Mouse (Mus musculus): ENCODE measurements around the gene Col18a1. TPM values are rescaled to one million over a fixed set of nuclear protein-coding genes. Genes with fewer than 3 reads are reported as not detected.

The Col18a1 gene
- total RNA-seq, 2 experiments from 2014 or later: 20.2 to 24.5 TPM

DNA sequence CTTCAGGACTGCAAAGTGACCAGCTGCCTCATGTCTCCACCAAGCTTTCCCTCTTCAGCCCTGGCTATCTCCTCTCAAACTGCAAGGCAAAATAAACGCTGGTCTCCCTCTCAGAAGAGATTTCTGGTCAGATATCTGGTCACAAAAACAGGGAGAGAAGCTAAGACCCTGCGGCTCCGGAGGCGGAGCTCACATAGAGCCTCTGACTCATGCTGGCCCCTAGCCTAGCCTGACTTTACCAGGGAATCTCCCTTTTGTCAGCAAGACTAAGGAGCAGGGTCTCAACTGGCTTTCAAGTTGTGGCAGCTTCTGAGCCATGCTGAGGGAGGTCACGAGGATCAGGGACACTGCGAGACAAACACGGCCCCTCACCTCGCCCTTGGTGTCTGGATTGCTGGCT is 77.0 kb downstream of the Col18a1 start:
- intact Hi-C loops (cut with DNase I; ENCODE audit: low total_unique reads): no loop called here
- peak; percentile 67 for DNase-seq

DNA sequence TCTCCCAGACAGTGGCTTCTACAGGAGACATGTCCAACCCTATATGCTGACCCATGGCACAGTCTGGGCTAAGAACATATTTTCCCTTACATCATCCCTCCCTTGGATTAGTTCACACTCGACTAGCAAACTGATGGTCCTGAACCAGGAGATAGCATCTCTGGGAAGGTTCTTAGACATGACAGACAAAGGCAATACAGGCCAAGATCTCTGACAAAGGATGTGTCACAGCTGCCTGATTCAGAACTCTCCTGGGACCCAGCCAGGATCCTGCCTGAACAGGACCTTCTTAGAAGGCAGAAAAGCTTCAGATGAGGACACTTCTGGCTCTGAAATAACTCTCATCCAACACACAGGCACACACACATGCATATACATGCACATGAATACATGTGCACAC is 81.8 kb downstream of the Col18a1 start:
- intact Hi-C loops (cut with DNase I; ENCODE audit: low total_unique reads): loop anchor here (5.0 kb wide), 2 partner anchors 43 to 168 kb away; no protein-coding TSS in a partner anchor
- no peak for DNase-seq

DNA sequence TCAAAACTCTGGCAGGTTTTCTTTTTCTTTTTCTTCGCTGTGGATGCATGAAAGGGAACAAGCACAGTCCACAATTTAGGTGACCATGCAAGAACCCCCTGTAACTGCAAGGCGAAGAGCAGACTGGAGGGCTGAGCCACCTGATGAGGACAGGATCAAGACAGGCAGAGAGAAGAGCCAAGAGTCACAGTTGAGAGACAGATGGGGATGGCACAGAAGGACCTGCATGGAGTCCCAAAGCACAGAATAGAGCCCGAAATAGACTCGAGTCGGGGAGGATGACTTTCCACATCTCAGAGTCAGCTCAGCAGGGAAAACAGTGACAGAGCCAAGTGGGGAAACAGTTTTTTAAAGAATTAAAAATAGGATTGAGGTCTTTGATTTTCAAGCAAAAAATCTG is 83.4 kb downstream of the Col18a1 start:
- intact Hi-C loops (cut with DNase I; ENCODE audit: low total_unique reads): loop anchor here (5.0 kb wide), 2 partner anchors 44 to 169 kb away; no protein-coding TSS in a partner anchor
- DNase-seq: no peak

DNA sequence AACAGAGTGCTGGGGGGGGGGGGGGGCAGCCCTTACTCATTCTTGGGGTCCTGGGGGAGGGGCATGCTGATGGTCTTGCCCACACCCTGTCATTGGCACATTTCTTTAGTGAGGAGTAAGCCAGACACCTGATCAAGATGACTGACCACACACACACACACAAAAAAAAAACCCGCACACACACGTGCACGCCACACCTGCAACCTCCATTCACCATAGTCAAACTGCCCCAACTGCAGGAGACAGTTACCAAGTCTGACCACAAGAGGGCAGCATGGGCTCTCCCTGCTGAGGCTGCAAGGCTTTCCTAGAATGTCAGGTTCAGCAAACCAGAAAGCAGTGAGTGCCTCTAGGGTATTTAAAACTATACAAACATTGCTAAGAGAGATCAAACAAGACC is 83.9 kb downstream of the Col18a1 start:
- peak; percentile 68 for DNase-seq
- intact Hi-C loops (cut with DNase I; ENCODE audit: low total_unique reads): loop anchor here (5.0 kb wide), 2 partner anchors 45 to 170 kb away; no protein-coding TSS in a partner anchor

DNA sequence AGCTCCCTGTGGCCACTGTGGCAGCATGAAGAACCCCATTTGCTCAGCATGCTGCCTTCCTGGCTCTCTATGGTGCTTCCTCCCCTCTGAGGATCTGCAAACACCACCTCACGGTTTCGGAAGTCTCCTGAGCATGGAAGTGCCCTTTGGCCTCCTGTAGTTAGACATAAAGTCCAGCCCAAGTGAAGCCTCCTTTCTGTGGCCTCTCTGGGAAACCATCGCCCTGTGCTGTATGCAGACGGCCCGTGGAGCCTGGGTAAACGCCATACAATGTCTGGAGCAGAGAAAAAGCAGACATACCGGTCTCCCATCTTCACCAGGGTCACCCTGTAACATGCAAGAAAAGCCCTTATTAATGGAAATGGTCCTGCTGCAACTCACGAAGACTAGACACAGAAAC is 87.4 kb downstream of the Col18a1 start:
- DNase-seq: no peak
- intact Hi-C loops (cut with DNase I; ENCODE audit: low total_unique reads): no loop called here

DNA sequence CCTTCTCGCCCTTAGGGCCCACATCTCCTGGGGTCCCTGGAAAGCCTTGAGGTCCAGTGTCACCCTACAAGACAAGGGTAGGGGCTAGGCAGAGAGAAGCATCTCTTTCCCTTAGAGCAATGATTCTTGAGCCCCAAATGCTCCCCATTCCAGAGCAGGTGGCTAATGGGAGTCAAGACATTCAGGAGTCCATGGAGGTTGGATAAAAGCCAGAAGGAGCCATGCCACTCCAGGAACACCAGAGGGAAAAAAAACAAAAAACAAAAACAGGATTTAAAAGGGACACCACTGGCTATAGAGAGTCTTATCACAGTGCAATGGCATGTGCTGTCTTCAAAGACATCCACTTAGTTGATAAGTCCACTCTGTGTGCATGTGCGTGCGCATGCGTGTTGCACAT is 87.9 kb downstream of the Col18a1 start:
- intact Hi-C loops (cut with DNase I; ENCODE audit: low total_unique reads): no loop called here
- no peak for DNase-seq

DNA sequence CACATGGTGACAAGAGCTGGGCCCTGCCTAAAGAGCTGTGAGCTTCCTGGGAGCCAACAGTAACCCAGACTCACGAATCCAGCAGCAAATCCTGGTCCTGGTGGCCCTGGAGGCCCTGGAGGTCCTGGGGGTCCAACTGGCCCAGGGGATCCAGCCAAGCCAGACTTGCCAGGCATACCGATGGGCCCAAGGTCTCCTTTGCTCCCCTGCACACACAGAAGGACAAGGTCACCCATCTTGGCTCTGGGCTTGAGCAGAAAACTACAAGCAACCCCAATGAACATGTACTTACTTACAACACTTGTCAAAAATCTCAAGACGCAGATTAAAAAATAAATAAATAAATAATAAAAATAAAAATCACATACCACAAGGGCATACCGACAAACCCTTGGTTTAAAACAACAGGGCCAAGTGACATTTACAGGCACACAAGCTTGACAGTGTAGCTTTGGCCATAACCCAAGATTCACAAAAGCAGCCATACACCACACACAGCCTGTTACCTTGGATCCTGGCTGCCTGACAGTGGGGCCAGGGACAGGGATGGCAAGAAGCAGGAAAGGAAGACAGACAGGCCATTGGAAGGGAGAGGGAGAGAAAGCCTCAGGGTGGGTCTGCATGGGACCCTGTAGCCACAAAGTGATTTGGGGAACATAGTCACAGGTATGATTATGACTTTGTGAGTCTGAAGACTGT is 91.9 kb downstream of the Col18a1 start:
- DNase-seq: no peak
- intact Hi-C loops (cut with DNase I; ENCODE audit: low total_unique reads): no loop called here

DNA sequence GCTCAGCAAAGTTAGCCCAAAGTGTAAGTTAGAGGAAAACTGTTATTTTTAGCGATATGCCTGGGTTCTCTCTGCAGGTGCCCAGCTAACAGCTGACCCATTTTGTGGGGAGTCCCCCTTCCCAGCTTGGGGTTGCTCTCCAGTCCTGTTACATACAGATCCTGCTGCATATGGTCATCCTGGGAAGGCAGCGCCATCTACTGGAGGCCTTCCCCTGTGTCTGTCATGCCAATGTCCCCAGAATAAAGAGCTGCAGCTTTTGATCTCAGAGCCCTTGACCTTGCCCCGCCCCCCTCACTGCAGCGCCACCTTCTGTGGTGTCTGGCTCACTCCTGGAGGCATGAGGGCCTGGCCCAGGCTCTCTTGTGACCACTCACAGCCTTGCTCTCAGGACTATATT is 96.3 kb downstream of the Col18a1 start:
- DNase-seq: peak; percentile 38
- intact Hi-C loops (cut with DNase I; ENCODE audit: low total_unique reads): loop anchor here (2.0 kb wide), 1 partner anchor 237 kb away; no protein-coding TSS in a partner anchor

DNA sequence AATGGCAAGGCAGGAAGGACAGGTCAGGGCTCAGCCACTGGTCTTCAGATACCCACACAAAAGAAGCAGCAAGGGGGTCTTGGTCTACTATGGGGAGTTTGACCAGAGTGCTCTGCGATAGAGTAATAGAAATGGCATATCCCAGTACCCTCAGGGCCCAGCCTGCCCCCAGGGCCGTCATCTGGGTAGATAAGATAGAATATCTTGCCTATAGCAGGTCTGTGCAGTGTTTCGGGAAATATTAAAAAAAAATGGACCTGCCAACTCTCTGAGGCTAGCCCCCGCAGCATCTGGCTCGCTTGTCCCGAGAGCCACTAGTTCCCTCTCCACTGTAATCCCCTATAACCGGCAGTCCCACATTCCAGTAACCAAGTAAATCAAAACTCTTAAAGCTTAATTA is 97.9 kb downstream of the Col18a1 start:
- no peak for DNase-seq
- intact Hi-C loops (cut with DNase I; ENCODE audit: low total_unique reads): no loop called here

DNA sequence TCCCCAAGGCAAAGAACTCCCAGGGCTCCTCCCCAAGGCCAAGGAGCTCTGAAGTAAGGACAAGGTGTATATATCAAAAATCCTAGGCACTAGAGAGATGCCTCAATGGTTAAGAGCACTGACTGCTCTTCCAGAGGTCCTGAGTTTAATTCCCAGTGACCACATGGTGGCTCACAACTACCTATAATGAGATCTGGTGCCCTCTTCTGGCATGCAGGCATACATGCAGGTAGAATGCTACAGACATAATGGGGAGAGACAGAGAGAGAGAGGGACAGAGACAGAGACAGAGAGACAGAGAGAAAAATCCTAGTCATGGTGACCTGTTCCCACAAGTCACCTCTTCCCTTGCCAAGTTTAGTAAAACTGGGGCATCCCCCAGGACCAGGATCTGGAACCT is 101.7 kb downstream of the Col18a1 start:
- intact Hi-C loops (cut with DNase I; ENCODE audit: low total_unique reads): no loop called here
- no peak for DNase-seq

DNA sequence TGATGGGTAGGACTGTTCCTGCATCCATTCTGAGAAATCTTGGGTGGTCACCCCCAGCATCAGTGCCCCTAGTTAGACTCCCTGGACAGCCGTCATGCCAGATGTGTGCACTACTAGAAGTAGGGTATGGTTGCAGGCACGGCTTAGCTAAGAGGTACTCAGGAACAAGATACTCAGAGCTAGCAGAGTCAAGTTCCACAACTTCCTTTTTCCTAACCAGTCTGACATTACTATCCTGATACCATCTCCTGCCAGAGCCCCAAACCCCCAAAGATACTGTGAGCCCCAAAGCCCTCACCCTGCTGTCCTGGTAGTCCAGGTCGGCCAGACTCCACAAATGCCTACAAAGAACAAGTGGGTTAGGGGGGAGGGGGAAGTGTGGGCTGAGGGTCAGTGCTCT is 102.1 kb downstream of the Col18a1 start:
- intact Hi-C loops (cut with DNase I; ENCODE audit: low total_unique reads): no loop called here
- no peak for DNase-seq

DNA sequence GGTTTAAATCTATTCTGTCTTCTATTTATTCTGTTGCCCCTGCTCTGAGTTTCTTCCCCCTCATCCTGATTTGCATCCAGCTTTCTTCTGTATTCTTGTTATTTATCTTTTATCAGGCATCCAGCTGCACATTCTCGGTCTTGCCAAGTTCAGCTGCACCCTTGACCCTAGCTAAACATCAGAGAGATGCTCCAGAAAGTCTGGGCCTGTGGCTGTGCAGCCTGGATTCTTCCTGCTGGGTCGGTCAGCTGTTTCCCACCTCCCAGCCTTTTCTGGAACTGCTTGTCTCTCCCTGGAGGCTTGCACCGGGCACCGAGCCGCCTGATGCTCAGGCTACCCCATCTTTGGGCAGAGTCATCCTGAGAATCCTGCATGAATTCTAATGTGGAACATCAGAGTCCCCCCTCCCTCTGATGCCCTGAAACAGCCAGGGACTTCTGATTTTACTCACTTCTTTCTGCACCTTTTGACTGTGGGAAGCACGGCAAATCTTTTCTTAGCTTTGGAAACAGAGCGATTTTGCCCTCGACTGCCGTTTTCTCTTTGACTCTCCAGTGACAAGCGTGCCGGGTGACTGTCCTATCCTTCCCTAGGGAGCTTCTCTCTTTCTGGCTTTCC is 103.8 kb downstream of the Col18a1 start:
- intact Hi-C loops (cut with DNase I; ENCODE audit: low total_unique reads): no loop called here
- peak; percentile 48 for DNase-seq

DNA sequence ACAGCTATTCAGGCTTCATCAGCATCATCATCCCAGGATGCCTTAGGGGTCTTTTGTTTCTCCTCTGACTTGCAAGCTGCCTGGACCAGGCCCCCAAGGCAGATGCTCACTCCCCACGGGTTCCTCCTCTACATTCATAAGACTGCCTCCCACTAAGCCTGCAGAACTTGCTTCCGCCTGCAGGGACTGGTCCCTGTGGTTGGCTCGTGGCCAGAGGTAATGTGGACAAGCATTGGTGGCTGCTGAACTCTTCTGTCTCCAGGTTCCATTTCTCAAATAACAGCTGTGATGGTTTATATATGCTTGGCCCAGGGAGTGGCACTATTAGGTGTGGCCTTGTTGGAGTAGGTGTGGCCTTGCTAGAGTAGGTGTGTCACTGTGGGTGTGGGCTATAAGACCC is 104.9 kb downstream of the Col18a1 start:
- intact Hi-C loops (cut with DNase I; ENCODE audit: low total_unique reads): no loop called here
- DNase-seq: no peak

DNA sequence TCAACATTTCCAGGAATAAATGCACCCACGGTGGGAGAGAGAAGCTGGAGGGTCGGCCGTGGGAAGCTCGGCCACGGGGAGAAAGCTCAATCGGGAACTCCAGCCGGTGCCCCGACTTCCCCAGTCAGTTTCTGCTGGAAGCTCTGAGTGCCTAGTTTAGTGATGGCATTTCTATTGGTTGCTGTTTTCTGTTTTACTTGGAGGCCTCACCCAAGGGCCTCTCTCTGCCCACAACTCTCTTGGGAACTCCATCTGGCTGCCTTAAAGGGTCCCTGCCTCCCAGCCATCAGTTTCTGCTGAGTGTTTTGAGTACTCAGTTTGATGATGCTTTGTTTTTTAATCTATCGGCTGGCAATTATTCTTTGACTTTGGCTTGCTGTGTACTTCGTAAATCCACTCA is 109.6 kb downstream of the Col18a1 start:
- DNase-seq: no peak
- intact Hi-C loops (cut with DNase I; ENCODE audit: low total_unique reads): no loop called here

DNA sequence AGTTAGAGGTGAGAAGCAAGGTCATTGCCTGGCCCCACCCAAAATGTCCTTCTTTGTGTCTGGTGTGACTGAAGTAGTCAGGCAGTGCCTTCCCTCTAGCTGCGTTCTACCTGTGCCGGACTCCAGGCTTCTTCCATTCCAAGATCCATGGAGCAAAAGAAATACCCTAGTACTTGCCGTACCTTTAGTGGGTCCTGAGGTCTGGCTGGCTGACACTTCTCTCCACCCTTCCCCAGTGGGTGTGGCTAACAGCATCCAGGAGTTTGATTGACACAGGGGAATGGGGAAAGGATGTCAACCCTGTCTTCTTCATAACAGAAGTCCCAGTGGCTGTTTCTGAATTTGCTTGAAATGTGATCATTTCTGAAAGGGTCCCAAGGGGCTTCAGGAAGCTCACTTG is 117.7 kb downstream of the Col18a1 start:
- no peak for DNase-seq
- intact Hi-C loops (cut with DNase I; ENCODE audit: low total_unique reads): no loop called here

DNA sequence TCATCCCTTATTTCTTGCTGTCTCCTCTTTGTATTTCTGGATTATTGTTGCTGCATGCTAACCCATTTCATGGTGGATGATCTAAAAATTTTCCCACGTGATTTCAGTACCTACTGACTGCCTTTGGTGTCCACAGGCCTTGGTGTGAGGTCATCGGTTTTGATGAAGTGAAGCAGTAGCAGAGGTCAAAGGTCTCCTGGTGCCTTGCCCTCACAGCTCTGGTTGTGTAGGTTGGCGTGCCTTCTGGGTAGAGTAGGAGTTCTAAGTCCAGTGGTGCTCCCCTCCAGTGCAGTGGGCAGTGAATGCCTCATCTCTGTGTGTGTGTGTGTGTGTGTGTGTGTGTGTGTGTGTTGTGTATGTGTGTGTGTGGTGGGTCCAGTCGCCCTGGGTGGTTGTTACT is 118.2 kb downstream of the Col18a1 start:
- DNase-seq: no peak
- intact Hi-C loops (cut with DNase I; ENCODE audit: low total_unique reads): no loop called here

DNA sequence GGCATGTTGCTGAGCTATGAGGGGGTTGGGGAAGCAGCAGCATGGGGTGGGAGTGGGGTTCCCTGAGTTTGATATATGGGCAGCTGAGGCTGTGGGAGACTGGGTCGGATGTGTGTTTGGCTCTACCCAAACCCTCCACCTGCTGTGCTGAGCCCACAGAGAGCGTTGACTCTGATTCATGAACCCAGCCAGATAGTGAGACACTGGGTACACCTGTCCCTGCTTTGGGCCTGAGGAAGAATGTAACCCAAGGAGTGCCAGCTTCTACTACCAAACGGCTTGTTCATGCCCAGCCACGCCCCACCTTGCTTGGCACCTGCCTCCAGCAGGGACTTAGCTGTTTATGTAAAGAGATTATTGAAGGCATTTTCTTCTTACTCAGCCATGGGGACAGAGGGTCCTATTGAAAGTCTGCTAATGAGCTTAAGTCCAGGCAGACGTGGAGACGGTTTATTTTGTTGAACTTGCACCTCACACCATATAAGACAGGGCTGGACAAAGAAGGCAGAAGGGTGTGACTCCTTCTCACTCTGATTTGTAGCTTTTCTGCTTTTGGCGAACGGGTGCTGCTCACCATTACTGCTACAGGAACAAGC is 127.7 kb downstream of the Col18a1 start:
- DNase-seq: no peak
- intact Hi-C loops (cut with DNase I; ENCODE audit: low total_unique reads): no loop called here

DNA sequence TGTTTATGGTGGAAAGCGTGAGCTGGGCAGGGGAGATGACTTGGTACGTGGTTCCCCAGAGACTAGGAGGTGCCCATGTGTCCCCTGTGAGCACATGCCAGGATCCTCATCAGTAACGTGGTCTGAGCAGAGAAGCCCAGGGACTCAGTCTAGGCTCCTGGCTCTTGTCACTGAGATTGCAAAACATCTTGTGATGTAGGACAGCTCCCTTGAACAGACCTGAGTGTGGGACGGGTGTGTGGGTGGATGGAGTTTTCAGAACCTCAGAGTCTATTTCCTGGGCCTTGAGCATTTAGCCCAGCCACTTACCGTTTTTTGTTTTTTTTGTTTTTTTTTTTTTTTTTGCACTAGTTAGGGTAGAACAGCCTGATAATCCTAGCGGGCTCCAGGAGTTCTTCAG is 130.9 kb downstream of the Col18a1 start:
- intact Hi-C loops (cut with DNase I; ENCODE audit: low total_unique reads): no loop called here
- DNase-seq: no peak

DNA sequence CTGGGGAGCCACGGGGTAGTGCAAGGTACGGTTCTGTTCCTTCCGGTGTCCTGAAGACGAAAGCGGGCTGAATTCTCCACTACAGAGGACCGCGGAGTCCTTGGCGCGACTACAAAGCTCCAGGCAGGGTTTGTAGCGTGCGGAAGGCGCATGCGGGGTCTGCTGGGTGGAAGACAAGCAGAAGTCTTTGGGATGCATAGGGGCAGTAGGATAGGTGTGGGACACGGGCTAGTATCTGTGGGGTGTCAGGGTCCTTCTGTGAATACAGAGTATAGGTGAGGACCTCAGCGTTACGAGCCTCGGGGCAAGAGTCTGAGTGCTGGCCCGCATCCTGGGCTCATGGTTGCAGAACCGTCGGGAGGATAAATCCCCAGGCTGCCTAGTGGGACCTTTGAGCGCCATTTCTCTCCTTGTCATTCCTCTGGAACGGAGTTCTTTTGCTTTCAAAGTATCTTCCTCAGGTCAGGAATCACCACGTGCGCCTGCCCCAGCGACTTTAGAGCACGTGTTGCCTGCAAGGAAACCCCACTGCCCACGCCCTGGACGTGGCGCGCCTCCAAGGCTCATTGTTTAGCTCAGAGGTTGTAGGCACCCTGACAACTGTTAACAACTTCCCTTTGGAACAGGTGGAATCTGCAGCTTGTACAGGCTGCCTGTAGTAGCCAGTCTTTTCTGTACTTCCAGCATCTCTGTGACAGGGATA is 132.9 kb downstream of the Col18a1 start:
- intact Hi-C loops (cut with DNase I; ENCODE audit: low total_unique reads): no loop called here
- peak; percentile 59 for DNase-seq

DNA sequence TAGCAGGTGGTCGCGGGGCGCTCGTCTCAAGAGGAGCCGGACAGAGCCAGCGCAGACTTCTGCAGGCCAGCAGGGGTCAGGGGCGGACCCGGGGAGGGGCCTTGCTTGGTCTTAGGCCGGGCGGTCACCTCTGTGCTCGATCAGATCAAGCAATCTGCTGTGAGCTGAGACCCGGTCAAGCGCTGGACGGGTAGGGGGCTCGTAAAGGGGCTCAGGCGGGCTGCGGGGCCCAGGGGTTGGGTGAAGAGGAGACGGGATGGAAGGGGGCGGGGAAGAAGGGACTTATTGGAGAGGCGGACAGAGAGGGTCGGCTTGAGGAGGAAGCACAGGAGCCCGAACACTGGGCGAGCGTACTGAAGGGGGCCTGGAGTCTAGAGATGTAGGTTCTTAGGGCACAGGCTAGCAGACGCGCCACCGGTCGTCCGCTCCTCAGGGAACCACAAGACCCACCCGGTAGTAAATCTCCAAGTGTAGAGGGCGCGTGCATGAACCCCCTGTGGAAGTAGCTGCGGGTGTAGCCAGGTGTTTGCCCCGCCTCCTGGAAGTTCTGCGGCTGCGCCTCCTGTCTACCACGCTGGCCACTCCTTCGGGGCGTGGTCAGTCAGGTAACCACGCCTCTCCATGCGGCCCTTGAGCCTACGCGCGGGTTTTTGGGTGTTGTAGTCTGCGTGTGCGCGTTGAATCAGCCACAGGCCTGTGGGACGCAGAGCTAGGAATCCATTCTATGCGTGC is 133.6 kb downstream of the Col18a1 start:
- intact Hi-C loops (cut with DNase I; ENCODE audit: low total_unique reads): no loop called here
- DNase-seq: peak; percentile 90

All from gastrocnemius, postnatal 14 days (tissue).